Mouse (Mus musculus) heart, postnatal 36 days (tissue): ENCODE results near the gene Chrng. TPM values are rescaled to one million over a fixed set of nuclear protein-coding genes. Genes with fewer than 3 reads are reported as not detected.
A peak's percentile ranks its signal among the peaks of the same experiment; 100 is the strongest.

Experiments
- DNase-seq, 2 experiments: peaks; one replicate each; pipeline ENCODE4 v3.0.0; 2021 to 2022
- intact Hi-C: fragments of 180-260 bp; cut with DNase I; formaldehyde crosslinking; loops from one replicate; pipeline ENCODE4 v1.15.1; 2025
- total RNA-seq, 2 experiments: library from RNA; stranded (reverse); gene quantifications; 2 replicates each; pipeline ENCODE4 v1.2.3; 2021

Gene Chrng
- not detected for total RNA-seq

DNA sequence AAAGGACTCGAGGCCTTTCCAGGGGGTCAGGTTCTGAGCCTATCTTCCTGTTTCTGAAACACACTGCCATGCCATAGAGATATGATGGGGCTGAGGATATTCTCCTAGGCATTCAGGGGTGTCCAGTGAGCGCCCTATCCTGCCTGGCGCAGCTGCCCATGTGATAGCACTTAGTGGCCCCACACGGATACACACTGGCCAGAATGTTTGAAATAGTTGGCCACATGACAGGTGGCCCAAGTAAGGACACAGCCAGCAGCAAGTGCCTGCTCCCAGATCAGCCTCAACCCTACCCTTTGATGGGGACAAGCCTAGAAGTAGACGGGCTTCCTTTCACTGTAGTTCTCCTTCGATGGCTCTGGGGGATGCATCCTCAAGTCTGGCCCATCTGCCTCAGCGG lies at the start of gene Chrng:
Gene Chrng, plus strand, starts transcription at position 193 of the 400 bp plus-strand sequence.
- intact Hi-C loops = no loop called here
- DNase-seq = no peak

DNA sequence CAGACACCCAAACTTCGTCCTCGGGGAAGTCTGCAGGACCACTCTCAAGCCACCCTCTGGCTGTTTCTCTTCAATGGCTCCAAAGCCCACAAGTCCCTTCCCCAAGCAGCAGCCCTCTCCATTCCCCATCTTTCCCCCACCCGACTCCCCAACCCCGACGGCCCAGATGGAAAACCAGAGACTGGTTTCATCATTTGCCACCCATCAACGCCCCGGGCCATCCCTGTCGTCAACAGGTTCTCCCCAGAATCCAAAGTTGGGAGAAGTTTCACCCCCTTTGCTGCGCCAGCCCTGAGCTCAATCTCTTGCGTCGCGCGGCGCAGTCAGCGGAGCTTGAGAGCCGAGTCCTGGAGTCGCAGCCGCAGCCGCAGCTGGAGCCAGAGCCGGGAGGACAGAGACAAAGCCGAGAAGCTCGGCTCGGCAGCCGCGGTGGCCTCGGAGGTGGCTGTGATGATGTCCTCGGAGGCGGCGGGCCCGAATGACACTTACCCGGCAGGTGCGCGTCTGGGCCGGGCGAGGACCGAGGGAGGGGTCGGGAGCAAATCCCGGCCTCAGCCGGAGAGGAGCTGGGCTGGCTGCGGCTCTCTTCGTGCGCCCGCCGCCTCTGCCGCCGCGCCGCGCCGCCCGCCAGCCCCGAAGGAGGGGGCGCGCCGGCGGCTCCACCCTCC lies 48.8 kb upstream of the Chrng start:
- no peak for DNase-seq
- intact Hi-C loops = no loop called here

DNA sequence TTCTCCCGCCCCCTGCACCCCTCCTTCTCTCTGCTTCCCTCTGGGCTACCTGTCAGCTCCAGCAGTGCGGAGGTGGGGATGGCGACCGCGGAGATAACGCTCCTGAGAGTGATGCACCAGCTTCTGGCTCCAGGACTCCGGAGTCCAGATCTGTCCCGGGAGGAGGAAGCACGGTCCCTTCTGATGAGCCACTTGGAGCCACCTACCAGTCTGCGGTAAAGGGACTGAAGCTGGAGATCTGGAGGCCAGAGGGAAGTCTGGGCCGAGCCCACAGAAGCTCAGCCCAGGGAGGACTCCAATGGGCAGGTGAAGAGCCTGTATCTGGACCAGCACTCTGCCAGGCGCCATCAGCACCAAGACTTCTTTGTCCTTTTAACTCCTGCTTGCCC lies 48.3 kb upstream of the Chrng start, which contains the start of gene Ecel1:
Gene Ecel1, minus strand, starts transcription at position 323 of the 389 bp plus-strand sequence.
- DNase-seq = no peak
- intact Hi-C loops = no loop called here

DNA sequence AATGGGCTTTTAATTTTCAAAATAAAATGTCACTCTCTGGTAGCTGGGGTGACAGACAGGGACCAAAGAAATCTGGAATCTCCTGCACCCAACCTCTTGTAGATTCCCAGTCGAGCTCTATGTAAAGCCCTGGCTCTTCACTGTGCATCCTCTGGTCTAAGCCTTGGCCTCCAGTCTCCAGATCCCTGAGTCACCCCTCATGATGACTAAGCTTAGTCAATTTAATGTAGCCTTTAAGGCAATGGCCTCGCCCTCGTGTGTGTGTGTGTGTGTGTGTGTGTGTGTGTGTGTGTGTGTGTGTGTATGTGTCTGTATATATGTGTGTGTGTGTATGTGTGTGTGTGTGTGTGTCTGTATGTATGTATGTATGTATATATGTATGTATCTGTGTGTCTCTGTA lies 45.1 kb upstream of the Chrng start:
- no peak for DNase-seq
- intact Hi-C loops = no loop called here

DNA sequence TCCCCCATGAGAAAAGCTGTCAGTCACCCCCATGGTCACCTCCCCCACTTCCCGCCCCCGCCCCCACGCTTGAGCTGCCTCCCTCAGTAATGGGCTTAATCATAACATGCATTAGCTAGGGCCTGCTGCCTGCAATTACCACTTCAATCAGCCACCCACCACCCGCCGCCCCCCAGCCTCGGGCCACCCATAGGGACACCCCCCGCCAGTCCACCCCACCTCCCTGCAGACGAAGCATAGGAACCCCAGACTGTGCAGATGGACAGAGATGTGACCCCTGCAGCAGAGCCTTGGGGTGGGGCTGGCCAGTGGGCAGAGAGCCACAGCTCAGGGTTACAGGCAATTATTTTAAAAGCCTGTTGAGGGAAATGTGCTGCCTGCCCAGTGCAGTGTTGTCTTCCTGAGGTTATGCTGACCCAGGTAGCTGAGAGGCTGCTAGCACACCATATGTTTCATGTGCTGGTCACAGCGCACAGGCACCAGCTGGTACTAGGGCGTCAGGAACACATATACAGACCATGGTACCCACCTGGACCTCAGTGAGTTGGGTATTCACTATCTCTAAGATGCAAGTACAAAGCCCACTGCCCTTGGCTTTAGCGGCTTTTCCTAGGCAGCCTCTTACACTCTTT lies 40.2 kb upstream of the Chrng start:
- no peak for DNase-seq
- intact Hi-C loops = no loop called here

DNA sequence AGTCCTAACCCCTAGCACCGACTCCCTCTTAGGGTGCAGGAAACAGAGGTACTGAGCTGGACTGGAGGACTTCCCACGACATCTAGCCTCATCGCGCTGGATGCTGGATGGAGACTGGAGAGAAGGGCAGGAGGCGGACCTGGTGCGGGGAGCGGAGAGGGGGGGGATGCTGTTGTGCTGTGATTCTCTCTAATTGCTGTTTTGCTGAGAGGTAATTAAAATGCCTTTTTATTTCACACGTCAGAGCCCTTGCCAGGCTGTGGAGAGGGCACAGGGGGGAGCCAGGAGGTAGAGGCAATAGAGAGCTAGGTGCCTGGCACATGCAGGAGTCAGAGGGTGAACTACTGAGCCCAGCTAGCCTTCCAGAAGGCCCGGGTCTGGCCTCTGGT lies 39.7 kb upstream of the Chrng start:
- intact Hi-C loops = no loop called here
- DNase-seq = no peak

DNA sequence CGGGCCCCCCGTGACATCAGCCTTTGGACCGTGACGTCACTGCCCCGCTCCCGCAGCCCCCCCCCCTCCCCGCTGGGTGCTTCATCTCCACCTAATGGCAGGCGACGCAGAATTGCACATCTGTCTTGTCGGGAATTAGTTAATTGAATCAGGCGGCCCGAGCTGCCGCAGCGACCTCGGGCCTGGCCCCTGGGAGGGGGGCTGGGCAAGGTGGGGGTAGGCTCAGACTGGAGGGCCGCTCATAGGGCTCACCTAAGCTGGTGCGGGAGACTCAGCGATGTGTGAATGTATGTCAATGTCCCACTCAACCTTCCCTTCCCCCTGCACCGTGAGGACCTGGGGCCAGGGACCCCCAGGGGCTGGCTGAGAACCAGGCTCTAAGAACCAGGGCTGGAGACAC lies 34.0 kb upstream of the Chrng start:
- no peak for DNase-seq
- intact Hi-C loops = no loop called here

DNA sequence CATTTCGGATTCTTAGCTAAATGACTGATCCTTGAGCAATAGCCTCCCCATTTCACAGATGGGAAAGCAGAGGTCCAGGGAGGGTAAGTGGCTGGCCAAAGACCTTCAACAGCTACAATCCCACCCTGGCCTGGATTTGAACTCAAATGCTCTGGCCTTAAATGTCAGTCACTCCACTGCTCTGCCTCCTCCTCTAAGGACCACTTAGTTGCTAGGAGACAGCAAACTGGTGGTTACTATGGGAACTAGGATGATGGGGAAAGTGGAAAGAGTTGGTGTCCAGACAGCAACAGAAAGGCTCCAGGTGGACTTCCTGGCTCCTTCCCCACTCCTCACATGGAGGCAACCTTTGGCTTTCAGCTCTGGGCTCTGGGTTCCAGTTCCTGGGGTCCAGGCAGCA lies 33.1 kb upstream of the Chrng start:
- intact Hi-C loops = no loop called here
- no peak for DNase-seq

DNA sequence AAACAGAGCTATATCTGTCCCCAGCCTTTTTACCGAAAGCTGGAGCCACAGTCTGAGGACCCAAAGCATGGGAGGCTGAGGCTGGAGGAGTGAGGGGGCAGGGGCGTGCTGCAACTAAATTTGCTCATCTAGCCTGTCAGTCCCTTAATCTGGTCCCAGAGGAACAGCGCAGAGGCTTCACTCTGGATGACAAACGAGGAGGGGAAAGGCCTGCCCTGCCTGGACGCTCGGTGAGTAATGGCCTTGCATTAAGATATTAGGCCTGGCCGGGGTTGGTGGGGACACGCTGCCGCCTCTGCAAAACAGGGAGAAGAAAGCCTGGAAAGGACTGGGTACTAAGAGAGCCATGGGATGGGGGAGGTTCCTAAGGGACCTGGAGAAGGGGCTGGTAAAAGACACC lies 32.1 kb upstream of the Chrng start:
- intact Hi-C loops = no loop called here
- no peak for DNase-seq

DNA sequence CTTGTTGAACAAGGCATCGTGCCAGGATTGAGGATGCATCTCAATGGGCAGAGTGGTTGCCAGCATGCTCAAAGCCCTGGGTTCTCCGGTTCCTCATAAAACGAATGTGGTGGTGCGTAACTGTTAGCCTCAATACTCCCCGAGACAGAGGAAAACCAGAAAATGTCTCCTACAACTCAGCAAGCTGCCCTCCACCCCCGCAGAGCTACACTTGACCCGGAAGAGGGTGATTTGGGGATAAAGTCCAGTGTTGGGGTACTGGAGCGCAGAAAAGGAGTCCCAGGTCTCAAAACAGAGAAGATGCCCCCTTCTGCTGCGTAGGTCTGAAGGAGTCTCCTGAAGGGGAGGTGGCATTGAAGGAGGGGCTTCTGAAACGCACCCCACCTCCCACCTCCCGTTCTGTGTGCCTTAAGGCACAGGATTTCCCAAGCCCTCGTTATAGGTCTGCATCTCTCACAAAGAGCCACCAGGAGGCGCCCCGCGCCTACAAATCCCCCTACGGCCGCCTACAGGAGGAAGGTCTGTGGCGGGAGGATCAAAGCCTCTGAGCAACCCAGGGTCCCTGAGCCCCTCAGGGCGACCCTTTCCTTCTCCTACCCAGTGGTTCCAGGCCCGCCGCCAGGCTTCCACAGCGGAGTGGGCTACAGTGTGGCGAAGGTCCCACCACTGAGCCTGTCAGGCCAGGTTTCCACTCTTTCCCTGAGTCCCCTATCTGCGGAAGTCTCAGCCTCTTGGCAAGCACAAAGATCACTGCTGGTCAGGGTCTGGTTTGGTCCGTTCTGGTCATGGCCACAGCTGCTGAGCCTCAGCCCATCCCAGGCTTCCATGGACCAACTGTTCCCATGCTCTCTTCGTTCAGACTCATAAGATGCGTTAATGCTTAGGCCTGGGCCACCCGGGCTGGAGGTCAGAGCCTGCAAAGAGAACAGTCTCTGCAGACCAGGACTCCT lies 30.2 kb upstream of the Chrng start:
- peak; percentile 61 to 63 for DNase-seq
- intact Hi-C loops = no loop called here

DNA sequence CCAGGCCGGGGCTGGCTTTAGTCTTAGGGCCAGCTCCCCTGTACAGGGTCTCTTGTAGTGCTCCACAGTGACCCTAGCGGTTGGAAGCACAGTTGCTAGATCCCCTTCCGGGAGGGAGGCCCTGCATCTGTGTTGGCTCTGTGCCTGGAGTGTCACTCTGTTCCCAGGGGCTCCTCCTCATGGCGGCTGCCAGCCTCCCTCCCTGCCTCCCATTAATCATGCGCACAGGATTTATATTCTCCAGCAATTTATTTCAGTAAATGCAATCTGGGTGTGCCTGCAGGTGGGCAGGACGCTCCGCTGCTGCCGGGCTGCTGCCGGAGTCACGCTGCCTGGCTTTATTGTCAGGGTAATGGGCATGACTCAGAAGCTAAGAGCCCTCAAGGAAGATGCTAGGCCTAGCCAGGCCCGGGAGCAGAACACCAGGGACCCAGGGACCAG lies 28.6 kb upstream of the Chrng start:
- intact Hi-C loops = no loop called here
- peak; percentile 20 to 32 for DNase-seq

DNA sequence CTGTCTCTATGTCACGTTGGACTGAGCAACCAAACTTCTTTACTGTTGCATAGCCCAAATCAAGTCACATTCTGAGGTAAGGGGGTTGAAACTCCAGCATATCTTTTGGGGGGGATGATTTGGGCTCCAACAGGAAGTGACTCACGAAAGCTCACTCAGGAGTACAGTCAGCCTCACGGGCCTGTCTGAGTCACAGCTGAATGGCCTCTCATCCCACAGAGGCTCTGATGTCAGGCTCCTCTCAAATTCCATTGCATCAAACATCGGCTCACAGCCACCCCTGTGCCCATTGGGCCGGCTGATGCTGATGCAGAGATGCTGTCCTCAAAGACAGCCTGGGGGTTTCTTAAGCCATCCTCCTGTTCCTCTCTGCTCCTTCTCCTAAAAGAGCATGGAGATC lies 23.6 kb upstream of the Chrng start:
- intact Hi-C loops = no loop called here

DNA sequence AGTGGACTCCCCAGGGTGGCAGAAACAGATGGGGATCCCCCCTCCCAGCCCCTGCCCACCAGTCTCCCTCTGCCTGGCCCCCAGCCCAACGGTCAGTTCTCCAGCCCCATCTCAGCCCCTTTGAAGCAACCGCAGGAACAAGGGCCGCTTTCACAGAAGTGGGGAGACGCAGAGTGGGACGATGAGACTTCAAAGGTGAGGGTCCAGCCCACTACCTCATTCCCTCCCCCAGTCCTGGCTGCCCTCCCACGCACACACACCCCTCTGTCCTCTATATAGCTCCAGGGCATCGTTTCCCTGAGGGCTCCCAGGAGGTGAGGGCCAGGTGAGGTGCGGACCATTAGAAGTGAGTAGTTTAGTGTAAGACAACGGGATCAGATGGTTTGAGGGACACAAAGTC lies 21.4 kb upstream of the Chrng start, which contains the start of gene Prss56:
Gene Prss56, plus strand, starts transcription at position 301 of the 400 bp plus-strand sequence.
- DNase-seq = no peak
- intact Hi-C loops = no loop called here

More for the DNA sequence above, 23.6 kb upstream of the Chrng start:
- no peak for DNase-seq

DNA sequence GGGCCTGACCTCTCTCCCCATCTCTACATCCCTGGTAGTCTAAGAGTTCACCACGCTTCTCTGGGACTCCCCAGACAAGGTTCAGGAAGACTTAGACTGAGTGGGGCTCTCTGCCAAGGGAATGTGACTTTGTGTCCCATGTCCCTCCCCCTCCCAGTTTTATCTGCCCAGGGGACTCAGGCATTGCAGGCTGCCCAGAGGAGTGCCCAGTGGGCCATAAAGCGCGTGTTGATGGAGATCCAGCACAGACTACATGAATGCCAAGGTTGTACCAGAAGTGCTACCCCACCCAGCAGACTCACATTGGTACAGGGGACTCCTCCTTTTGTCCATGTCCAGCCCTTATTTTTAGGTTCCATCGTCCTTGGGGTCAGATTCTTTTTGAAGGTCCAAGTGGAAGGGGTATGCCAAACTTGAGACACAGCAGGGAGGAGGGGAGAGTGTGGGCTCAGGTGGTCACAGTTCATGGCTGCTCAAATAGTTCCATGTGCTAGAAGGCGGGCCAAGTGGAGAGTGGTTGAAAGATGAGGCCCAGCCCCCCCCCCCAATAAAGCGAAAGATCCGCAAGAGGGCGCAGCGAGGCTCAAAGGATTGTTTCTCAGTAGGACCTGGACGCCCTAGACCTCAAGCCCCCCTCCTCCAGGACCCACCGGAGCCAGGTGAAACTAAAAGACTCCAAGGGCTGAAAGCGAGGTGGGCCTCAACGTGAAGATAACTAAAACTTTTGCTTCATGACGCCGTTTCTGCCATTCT lies 20.3 kb upstream of the Chrng start:
- intact Hi-C loops = no loop called here
- DNase-seq = no peak

DNA sequence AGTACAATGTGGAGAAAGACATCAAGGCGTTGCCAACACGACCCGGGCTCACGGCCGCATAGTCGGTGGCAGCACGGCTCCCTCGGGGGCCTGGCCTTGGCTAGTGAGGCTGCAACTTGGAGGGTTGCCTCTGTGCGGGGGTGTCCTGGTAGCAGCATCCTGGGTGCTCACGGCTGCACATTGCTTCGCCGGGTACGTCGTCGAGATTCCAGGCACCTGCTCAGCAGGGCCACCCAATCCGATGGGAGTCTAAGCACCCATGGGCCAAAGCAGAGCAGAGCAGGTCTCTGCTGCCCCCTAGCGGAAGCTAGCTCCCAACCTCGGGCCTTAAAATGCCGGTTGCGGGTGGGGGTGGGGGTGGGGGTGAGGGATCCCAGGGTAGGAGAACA lies 19.7 kb upstream of the Chrng start:
- peak; percentile 75 to 78 for DNase-seq
- intact Hi-C loops = loop anchor here (1.0 to 5.0 kb wide), 3 partner anchors 142 to 534 kb away; no protein-coding TSS in a partner anchor

DNA sequence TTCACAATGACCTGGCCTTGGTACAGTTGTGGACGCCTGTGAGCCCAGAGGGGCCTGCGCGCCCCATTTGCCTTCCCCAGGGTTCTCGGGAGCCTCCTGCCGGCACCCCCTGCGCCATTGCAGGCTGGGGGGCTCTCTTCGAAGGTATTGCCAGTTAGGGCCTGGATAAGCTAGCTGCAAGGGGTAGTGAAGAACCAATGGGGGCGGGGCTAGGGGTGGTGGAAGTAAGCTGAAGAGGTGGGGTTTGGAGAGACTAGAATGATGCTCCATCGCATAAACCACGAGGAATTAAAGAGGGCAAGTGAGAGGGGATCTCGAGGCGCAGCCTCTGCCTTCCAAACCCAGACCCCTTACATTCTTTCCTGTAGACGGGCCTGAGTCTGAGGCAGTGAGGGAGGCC lies 18.9 kb upstream of the Chrng start:
- intact Hi-C loops = loop anchor here (1.0 to 5.0 kb wide), 3 partner anchors 143 to 535 kb away; no protein-coding TSS in a partner anchor
- DNase-seq = no peak

DNA sequence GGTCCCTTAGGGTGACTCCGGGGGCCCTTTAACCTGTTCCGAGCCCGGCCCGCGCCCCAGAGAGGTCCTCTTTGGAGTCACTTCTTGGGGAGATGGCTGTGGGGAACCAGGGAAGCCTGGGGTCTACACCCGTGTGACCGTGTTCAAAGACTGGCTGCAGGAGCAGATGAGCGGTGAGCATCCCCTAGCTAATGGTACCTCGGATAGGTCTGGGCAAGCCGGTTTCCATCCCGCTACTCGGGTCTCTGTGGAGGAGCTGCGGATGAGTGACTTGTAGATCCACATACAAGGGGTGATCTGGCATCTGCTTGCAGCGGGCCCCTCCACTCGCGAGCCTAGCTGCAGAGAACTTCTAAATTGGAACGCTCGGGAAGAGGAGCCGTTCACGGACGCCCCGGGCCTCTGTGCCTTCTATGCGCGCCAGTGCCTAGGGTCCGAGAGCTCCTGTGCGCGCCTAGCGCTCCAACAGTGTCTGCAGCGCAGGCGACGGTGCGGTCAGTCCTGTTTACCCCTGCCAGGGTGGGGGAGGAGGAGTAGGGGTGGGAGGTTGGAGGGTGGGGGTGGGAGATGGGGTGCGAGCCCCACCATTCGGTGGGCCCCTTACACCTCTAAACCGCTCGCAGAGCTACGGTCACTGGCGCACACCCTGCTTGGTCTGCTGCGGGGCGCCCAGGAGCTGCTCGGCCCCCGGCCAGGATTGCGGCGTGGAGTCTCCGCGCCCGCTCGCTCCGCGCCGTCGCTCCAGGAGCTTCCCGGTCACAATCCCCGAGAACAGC lies 18.0 kb upstream of the Chrng start:
- DNase-seq = peak in 1 of 2 experiments; percentile 9
- intact Hi-C loops = loop anchor here (1.0 to 5.0 kb wide), 4 partner anchors 88 to 572 kb away; no protein-coding TSS in a partner anchor

DNA sequence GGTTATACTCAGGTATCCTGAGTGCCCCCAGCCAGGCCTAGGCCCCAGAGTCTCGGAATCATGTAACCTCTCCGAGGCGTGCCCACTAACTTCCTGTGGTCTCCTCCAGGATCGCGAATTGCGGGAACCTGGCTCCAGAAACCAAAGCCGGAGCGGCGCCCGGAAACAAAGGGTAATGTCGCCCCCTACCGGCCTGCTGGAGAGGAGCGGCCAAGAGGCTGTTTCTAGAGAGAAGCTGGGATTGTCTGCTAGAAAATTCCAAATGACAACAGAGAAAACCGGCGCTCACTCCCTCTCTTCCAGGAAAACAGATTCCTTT lies 17.5 kb upstream of the Chrng start:
- peak; percentile 74 to 82 for DNase-seq
- intact Hi-C loops = loop anchor here (1.0 to 5.0 kb wide), 4 partner anchors 89 to 572 kb away; no protein-coding TSS in a partner anchor

DNA sequence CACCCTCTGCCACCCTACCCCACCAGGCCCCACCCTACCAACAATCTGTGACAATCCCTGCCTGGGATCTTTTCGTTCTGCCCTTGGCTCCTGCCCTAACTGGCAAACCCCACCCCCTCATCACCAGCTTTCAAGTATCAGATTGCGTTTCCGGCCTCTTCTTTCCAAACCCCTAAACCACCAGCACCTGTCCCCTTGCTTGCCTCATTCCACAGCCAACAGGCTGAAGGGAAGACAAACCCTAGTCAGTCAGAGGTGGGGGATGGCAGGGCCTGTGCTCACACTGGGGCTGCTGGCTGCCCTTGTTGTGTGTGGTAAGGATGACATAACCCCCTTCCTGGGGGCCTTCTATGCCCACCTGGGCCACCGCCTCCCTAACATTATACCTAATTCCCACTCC lies 14.0 kb upstream of the Chrng start, which contains the start of gene Chrnd:
Gene Chrnd, plus strand, starts transcription at position 179 of the 400 bp plus-strand sequence.
- no peak for DNase-seq
- intact Hi-C loops = no loop called here

DNA sequence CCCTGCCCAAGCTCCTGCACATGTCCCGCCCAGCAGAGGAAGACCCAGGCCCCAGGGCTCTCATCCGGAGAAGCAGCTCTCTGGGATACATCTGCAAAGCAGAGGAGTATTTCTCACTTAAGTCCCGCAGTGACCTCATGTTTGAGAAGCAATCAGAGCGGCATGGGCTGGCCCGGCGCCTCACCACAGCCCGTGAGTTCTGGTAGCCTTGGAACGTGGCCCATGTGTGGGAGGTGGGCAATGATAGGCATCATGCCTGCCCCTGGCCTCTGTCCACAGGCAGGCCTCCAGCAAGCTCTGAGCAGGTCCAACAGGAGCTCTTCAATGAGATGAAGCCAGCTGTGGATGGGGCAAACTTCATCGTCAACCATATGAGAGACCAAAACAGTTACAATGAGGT lies 7.2 kb upstream of the Chrng start:
- intact Hi-C loops = no loop called here
- no peak for DNase-seq
